Mouse (Mus musculus): ENCODE results near the gene Olfr449.

GRCm38 (mm10) chr6:42790949-42791556 lies 43.1 kb upstream of the Olfr449 start:
- TF ChIP-seq CHD2 (IDR thresholded peaks at IDR 0.05; ENCODE audit: low read length) (no peak), MYC (IDR thresholded peaks at IDR 0.05; ENCODE audit: low read depth, low read length) (no peak), E2F4 (IDR thresholded peaks at IDR 0.05; ENCODE audit: insufficient replicate concordance, low read depth, low read length) (no peak), JUN (IDR thresholded peaks at IDR 0.05; ENCODE audit: insufficient read depth, low read depth, low read length) (no peak), CTCF (conservative IDR thresholded peaks at IDR 0.05 in 1 of 2, IDR thresholded peaks at IDR 0.05 in 1 of 2; ENCODE audit: low read depth in 2 of 2, low read length in 2 of 2) (no peak), EP300 (IDR thresholded peaks at IDR 0.05; ENCODE audit: low read length) (no peak), POLR2A (IDR thresholded peaks at IDR 0.05; ENCODE audit: low read depth, low read length) (no peak), MXI1 (IDR thresholded peaks at IDR 0.05; ENCODE audit: low read depth, low read length) (no peak), MAX (IDR thresholded peaks at IDR 0.05; ENCODE audit: low read length) (no peak), SIN3A (IDR thresholded peaks at IDR 0.05; ENCODE audit: low read length) (no peak)
